Mouse (Mus musculus): ENCODE results near the gene Polm. TPM values are rescaled to one million over a fixed set of nuclear protein-coding genes. Genes with fewer than 3 reads are reported as not detected.
A peak's percentile ranks its signal among the peaks of the same experiment; 100 is the strongest.

The Polm gene
- polyA plus RNA-seq, 1 experiment from 2014 or later, result 8.2 TPM

GRCm38 (mm10) chr11:5803551-5803981, 34.2 kb downstream of the Polm start, which contains the start of gene Pgam2:
TSS of gene Pgam2 (minus strand) at chr11:5803733.
- no peaks in the 10 kb centered on the region for H3K9me3 ChIP-seq (replicated peaks; ENCODE audit: control insufficient read depth, low read length, poor library complexity, severe bottlenecking)
- ATAC-seq, result 0 out of 2 replicates have a peak, but pooled peaks have one; percentile 12
- H3K4me2 ChIP-seq (ENCODE audit: low read length), result no peak within 1 kb of the TSS
- H3K27ac ChIP-seq (ENCODE audit: low read length), result no peak within 1 kb of the TSS
- no peaks in the 10 kb centered on the region for H3K27me3 ChIP-seq (ENCODE audit: control insufficient read depth, insufficient read depth, low read depth, low read length)
- 52% methylated on average over 8 of the region's 8 CpGs for WGBS
- H3K4me3 ChIP-seq (ENCODE audit: low read depth, low read length), result no peak within 1 kb of the TSS
- H3K4me1 ChIP-seq (ENCODE audit: control insufficient read depth, insufficient read depth, low read length), result no peaks in the 10 kb centered on the region
- H3K9ac ChIP-seq (ENCODE audit: low read depth, low read length), result peak within 1 kb of the TSS; percentile 12; the same call in 1 of the 2 replicates
- peaks cover 14% of the 10 kb centered on the region for H3K36me3 ChIP-seq (ENCODE audit: control insufficient read depth, insufficient read depth, low read length)

GRCm38 (mm10) chr11:5802457-5803217, 35.2 kb downstream of the Polm start:
- no peak overlapping the region for H3K4me3 ChIP-seq (ENCODE audit: low read depth, low read length)
- H3K9ac ChIP-seq (ENCODE audit: low read depth, low read length), result no peak overlapping the region
- ATAC-seq, result peak; percentile 20; the same call in 1 of the 2 replicates
- H3K27ac ChIP-seq (ENCODE audit: low read length), result no peak overlapping the region
- no peaks in the 10 kb centered on the region for H3K4me1 ChIP-seq (ENCODE audit: control insufficient read depth, insufficient read depth, low read length)
- 77% methylated on average over 8 of the region's 8 CpGs for WGBS
- no peaks in the 10 kb centered on the region for H3K9me3 ChIP-seq (replicated peaks; ENCODE audit: control insufficient read depth, low read length, poor library complexity, severe bottlenecking)
- H3K36me3 ChIP-seq (ENCODE audit: control insufficient read depth, insufficient read depth, low read length), result peaks cover 21% of the 10 kb centered on the region
- no peak overlapping the region for H3K4me2 ChIP-seq (ENCODE audit: low read length)
- no peaks in the 10 kb centered on the region for H3K27me3 ChIP-seq (ENCODE audit: control insufficient read depth, insufficient read depth, low read depth, low read length)

- WGBS, result 72% methylated on average over 12 of the region's 12 CpGs
- Histone ChIP-seq H3K36me3 (ENCODE audit: control insufficient read depth, insufficient read depth, low read length) (peaks cover 28% of the 10 kb centered on the region), H3K9me3 (replicated peaks; ENCODE audit: control insufficient read depth, low read length, poor library complexity, severe bottlenecking) (no peaks in the 10 kb centered on the region), H3K9ac (ENCODE audit: low read depth, low read length) (no peak overlapping the region), H3K27ac (ENCODE audit: low read length) (no peak overlapping the region), H3K4me2 (ENCODE audit: low read length) (no peak overlapping the region), H3K4me3 (ENCODE audit: low read depth, low read length) (no peak overlapping the region), H3K27me3 (ENCODE audit: control insufficient read depth, insufficient read depth, low read depth, low read length) (no peaks in the 10 kb centered on the region), H3K4me1 (ENCODE audit: control insufficient read depth, insufficient read depth, low read length) (no peaks in the 10 kb centered on the region)
- ATAC-seq, result 0 out of 2 replicates have a peak, but pooled peaks have one; percentile 18
These were observed 35.8 kb downstream of the Polm start for GRCm38 (mm10) chr11:5802005-5802404.

GRCm38 (mm10) chr11:5801511-5801910, 36.3 kb downstream of the Polm start:
- Histone ChIP-seq H3K4me3 (ENCODE audit: low read depth, low read length) (no peak overlapping the region), H3K36me3 (ENCODE audit: control insufficient read depth, insufficient read depth, low read length) (peaks cover 32% of the 10 kb centered on the region), H3K27ac (ENCODE audit: low read length) (no peak overlapping the region), H3K9me3 (replicated peaks; ENCODE audit: control insufficient read depth, low read length, poor library complexity, severe bottlenecking) (no peaks in the 10 kb centered on the region), H3K9ac (ENCODE audit: low read depth, low read length) (no peak overlapping the region), H3K4me2 (ENCODE audit: low read length) (no peak overlapping the region), H3K4me1 (ENCODE audit: control insufficient read depth, insufficient read depth, low read length) (no peaks in the 10 kb centered on the region), H3K27me3 (ENCODE audit: control insufficient read depth, insufficient read depth, low read depth, low read length) (no peaks in the 10 kb centered on the region)
- WGBS, result 93% methylated on average over 16 of the region's 16 CpGs
- no peak for ATAC-seq

GRCm38 (mm10) chr11:5799621-5800490, 38.0 kb downstream of the Polm start:
- H3K9ac ChIP-seq (ENCODE audit: low read depth, low read length), result no peak overlapping the region
- ATAC-seq, result no peak
- H3K4me2 ChIP-seq (ENCODE audit: low read length), result no peak overlapping the region
- H3K36me3 ChIP-seq (ENCODE audit: control insufficient read depth, insufficient read depth, low read length), result peaks cover 40% of the 10 kb centered on the region
- H3K9me3 ChIP-seq (replicated peaks; ENCODE audit: control insufficient read depth, low read length, poor library complexity, severe bottlenecking), result no peaks in the 10 kb centered on the region
- 86% methylated on average over 17 of the region's 17 CpGs for WGBS
- no peak overlapping the region for H3K27ac ChIP-seq (ENCODE audit: low read length)
- H3K27me3 ChIP-seq (ENCODE audit: control insufficient read depth, insufficient read depth, low read depth, low read length), result no peaks in the 10 kb centered on the region
- no peak overlapping the region for H3K4me3 ChIP-seq (ENCODE audit: low read depth, low read length)
- no peaks in the 10 kb centered on the region for H3K4me1 ChIP-seq (ENCODE audit: control insufficient read depth, insufficient read depth, low read length)

GRCm38 (mm10) chr11:5797928-5798327, 39.9 kb downstream of the Polm start:
- H3K9ac ChIP-seq (ENCODE audit: low read depth, low read length), result no peak overlapping the region
- no peak for ATAC-seq
- peaks cover 48% of the 10 kb centered on the region for H3K36me3 ChIP-seq (ENCODE audit: control insufficient read depth, insufficient read depth, low read length)
- H3K4me1 ChIP-seq (ENCODE audit: control insufficient read depth, insufficient read depth, low read length), result no peaks in the 10 kb centered on the region
- no peaks in the 10 kb centered on the region for H3K27me3 ChIP-seq (ENCODE audit: control insufficient read depth, insufficient read depth, low read depth, low read length)
- H3K9me3 ChIP-seq (replicated peaks; ENCODE audit: control insufficient read depth, low read length, poor library complexity, severe bottlenecking), result no peaks in the 10 kb centered on the region
- 91% methylated on average over 5 of the region's 5 CpGs for WGBS
- H3K4me3 ChIP-seq (ENCODE audit: low read depth, low read length), result no peak overlapping the region
- H3K27ac ChIP-seq (ENCODE audit: low read length), result no peak overlapping the region
- H3K4me2 ChIP-seq (ENCODE audit: low read length), result no peak overlapping the region

- Histone ChIP-seq H3K4me1 (ENCODE audit: control insufficient read depth, insufficient read depth, low read length) (no peaks in the 10 kb centered on the region), H3K4me2 (ENCODE audit: low read length) (no peak overlapping the region), H3K36me3 (ENCODE audit: control insufficient read depth, insufficient read depth, low read length) (peaks cover 54% of the 10 kb centered on the region), H3K27me3 (ENCODE audit: control insufficient read depth, insufficient read depth, low read depth, low read length) (no peaks in the 10 kb centered on the region), H3K9me3 (replicated peaks; ENCODE audit: control insufficient read depth, low read length, poor library complexity, severe bottlenecking) (no peaks in the 10 kb centered on the region), H3K4me3 (ENCODE audit: low read depth, low read length) (no peak overlapping the region), H3K27ac (ENCODE audit: low read length) (no peak overlapping the region), H3K9ac (ENCODE audit: low read depth, low read length) (no peak overlapping the region)
- ATAC-seq, result no peak
- 66% methylated on average over 11 of the region's 11 CpGs for WGBS
These were observed 40.4 kb downstream of the Polm start for GRCm38 (mm10) chr11:5797371-5797770.

- Histone ChIP-seq H3K9ac (ENCODE audit: low read depth, low read length) (no peak overlapping the region), H3K4me3 (ENCODE audit: low read depth, low read length) (no peak overlapping the region), H3K27ac (ENCODE audit: low read length) (no peak overlapping the region), H3K27me3 (ENCODE audit: control insufficient read depth, insufficient read depth, low read depth, low read length) (no peaks in the 10 kb centered on the region), H3K9me3 (replicated peaks; ENCODE audit: control insufficient read depth, low read length, poor library complexity, severe bottlenecking) (no peaks in the 10 kb centered on the region), H3K36me3 (ENCODE audit: control insufficient read depth, insufficient read depth, low read length) (peaks cover 58% of the 10 kb centered on the region), H3K4me2 (ENCODE audit: low read length) (no peak overlapping the region), H3K4me1 (ENCODE audit: control insufficient read depth, insufficient read depth, low read length) (no peaks in the 10 kb centered on the region)
- ATAC-seq, result no peak
- 88% methylated on average over 15 of the region's 15 CpGs for WGBS
These were observed 40.9 kb downstream of the Polm start for GRCm38 (mm10) chr11:5796939-5797338.

- H3K36me3 ChIP-seq (ENCODE audit: control insufficient read depth, insufficient read depth, low read length), result peaks cover 55% of the 10 kb centered on the region
- H3K4me1 ChIP-seq (ENCODE audit: control insufficient read depth, insufficient read depth, low read length), result peaks cover 2% of the 10 kb centered on the region; the same call in 1 of the 2 replicates
- H3K4me2 ChIP-seq (ENCODE audit: low read length), result no peak overlapping the region
- no peak overlapping the region for H3K4me3 ChIP-seq (ENCODE audit: low read depth, low read length)
- H3K27me3 ChIP-seq (ENCODE audit: control insufficient read depth, insufficient read depth, low read depth, low read length), result no peaks in the 10 kb centered on the region
- no peak overlapping the region for H3K9ac ChIP-seq (ENCODE audit: low read depth, low read length)
- WGBS, result 87% methylated on average over 7 of the region's 7 CpGs
- H3K9me3 ChIP-seq (replicated peaks; ENCODE audit: control insufficient read depth, low read length, poor library complexity, severe bottlenecking), result no peaks in the 10 kb centered on the region
- no peak for ATAC-seq
- no peak overlapping the region for H3K27ac ChIP-seq (ENCODE audit: low read length)
These were observed 42.1 kb downstream of the Polm start for GRCm38 (mm10) chr11:5795706-5796105.
